Mouse (Mus musculus) forebrain, embryonic 12.5 days (tissue): ENCODE measurements around the gene Ankrd54. TPM values are rescaled to one million over a fixed set of nuclear protein-coding genes. Genes with fewer than 3 reads are reported as not detected.

Experiments used
- ATAC-seq: fragments of 200-750 bp; cut with Nextera tagmentation; 2 replicates; pipeline ENCODE4 v1.8.0; 2017; ENCODE audit warnings: moderate TSS enrichment; ENCODE audit not compliant: low FRiP score
- H3K27ac ChIP-seq: fragments of 300-500 bp; sonication (generic); 2 replicates; pipeline ENCODE4 v1.5.1; 2016; ENCODE audit warnings: mild to moderate bottlenecking
- H3K27me3 ChIP-seq: fragments of 300-500 bp; sonication (generic); 2 replicates; pipeline ENCODE4 v1.6.1; 2016; ENCODE audit warnings: mild to moderate bottlenecking
- H3K36me3 ChIP-seq: fragments of 300-500 bp; sonication (generic); replicated peaks from 2 replicates; pipeline ENCODE4 v1.6.1; 2016; ENCODE audit warnings: mild to moderate bottlenecking
- H3K4me1 ChIP-seq: fragments of 300-500 bp; sonication (generic); 2 replicates; pipeline ENCODE4 v1.6.1; 2016
- H3K4me2 ChIP-seq: fragments of 300-500 bp; sonication (generic); 2 replicates; pipeline ENCODE4 v1.6.1; 2016; ENCODE audit warnings: mild to moderate bottlenecking, moderate library complexity
- H3K4me3 ChIP-seq: fragments of 300-500 bp; sonication (generic); replicated peaks from 2 replicates; pipeline ENCODE4 v1.5.1; 2016; ENCODE audit warnings: mild to moderate bottlenecking
- H3K9ac ChIP-seq: fragments of 300-500 bp; sonication (generic); 2 replicates; pipeline ENCODE4 v1.6.1; 2016; ENCODE audit warnings: mild to moderate bottlenecking
- H3K9me3 ChIP-seq: fragments of 300-500 bp; sonication (generic); 2 replicates; pipeline ENCODE4 v1.6.1; 2016
- WGBS: fragments of 180-500 bp; shearing (Covaris S2); methylation state at CpG from one replicate; pipeline ENCODE4 v1.1.7; 2016; 5-methylcytosine and 5-hydroxymethylcytosine counted together
- polyA plus RNA-seq: library from polyadenylated mRNA; unstranded; fragments of >200 nt; fragmentation: Nextera tagmentation; extraction: Ambion mirVana; gene quantifications from 2 replicates; pipeline ENCODE4 v1.2.1, GENCODE M21; 2016

Gene Ankrd54
- polyA plus RNA-seq, 1 experiment from 2014 or later: 60.0 TPM

DNA sequence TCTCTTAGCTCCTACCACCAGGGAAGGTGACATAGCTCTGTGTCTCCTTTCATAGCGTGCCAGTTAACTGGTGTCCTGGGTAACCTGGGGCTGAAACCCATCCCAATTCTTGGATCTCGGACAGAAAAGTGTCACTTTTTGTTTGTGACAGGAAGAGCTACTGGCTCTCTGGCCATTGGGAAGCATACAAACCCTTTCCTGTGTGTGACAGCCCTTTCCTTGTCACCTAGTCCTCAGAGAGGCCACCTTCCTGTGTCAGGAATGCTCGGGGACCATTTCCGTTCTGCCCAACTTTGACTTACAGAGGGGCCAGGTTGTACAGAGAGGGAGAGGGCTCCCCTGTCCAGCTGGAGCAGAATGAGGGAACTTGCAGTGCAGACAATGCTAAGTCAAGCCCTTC is 36.8 kb upstream of the Ankrd54 start:
- no peaks in the 10 kb centered on the region for H3K9me3 ChIP-seq
- no peak for ATAC-seq
- no peaks in the 10 kb centered on the region; the same call in 1 of the 2 replicates for H3K27me3 ChIP-seq
- H3K4me2 ChIP-seq: no peak overlapping the region
- no peak overlapping the region for H3K27ac ChIP-seq
- 64% methylated on average over 4 of the region's 4 CpGs for WGBS
- peaks cover 17% of the 10 kb centered on the region for H3K36me3 ChIP-seq
- H3K9ac ChIP-seq: no peak overlapping the region
- H3K4me3 ChIP-seq: no peak overlapping the region
- H3K4me1 ChIP-seq: no peaks in the 10 kb centered on the region

GRCm38 (mm10) chr15:79098868-79099267 is 36.2 kb upstream of the Ankrd54 start:
- H3K36me3 ChIP-seq: peaks cover 23% of the 10 kb centered on the region
- H3K4me2 ChIP-seq: no peak overlapping the region
- no peak for ATAC-seq
- H3K27ac ChIP-seq: no peak overlapping the region
- no peaks in the 10 kb centered on the region for H3K9me3 ChIP-seq
- 55% methylated on average over 7 of the region's 7 CpGs for whole genome bisulfite sequencing
- H3K27me3 ChIP-seq: no peaks in the 10 kb centered on the region; the same call in 1 of the 2 replicates
- no peak overlapping the region for H3K9ac ChIP-seq
- H3K4me1 ChIP-seq: no peaks in the 10 kb centered on the region
- no peak overlapping the region for H3K4me3 ChIP-seq

DNA sequence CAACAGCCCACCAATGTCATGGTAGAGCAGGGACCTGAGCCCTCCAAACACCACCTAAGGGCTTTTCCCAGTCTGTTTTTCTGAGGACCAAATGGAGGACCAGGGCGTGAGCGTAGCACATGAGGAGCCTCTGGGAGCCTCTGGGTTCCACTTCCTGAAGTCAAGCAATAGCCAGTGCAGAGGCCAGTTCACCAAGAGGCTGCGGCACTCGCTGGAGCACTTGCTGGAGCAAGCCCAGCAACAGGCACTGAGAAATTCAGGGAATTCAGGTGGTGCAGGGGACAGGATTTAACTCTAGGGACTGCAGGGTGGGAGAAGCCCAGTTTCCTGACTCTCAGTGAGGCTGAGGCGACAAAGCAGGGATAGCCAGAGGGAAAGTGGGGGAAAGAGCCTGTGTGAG is 35.5 kb upstream of the Ankrd54 start:
- H3K4me3 ChIP-seq: no peak overlapping the region
- 0 out of 2 replicates have a peak overlapping the region, but pooled peaks have one; percentile 9 for H3K27ac ChIP-seq
- H3K36me3 ChIP-seq: peaks cover 29% of the 10 kb centered on the region
- no peaks in the 10 kb centered on the region; the same call in 1 of the 2 replicates for H3K27me3 ChIP-seq
- no peak for ATAC-seq
- H3K4me1 ChIP-seq: no peaks in the 10 kb centered on the region
- WGBS: 67% methylated on average over 5 of the region's 5 CpGs
- no peaks in the 10 kb centered on the region for H3K9me3 ChIP-seq
- no peak overlapping the region for H3K4me2 ChIP-seq
- no peak overlapping the region for H3K9ac ChIP-seq

DNA sequence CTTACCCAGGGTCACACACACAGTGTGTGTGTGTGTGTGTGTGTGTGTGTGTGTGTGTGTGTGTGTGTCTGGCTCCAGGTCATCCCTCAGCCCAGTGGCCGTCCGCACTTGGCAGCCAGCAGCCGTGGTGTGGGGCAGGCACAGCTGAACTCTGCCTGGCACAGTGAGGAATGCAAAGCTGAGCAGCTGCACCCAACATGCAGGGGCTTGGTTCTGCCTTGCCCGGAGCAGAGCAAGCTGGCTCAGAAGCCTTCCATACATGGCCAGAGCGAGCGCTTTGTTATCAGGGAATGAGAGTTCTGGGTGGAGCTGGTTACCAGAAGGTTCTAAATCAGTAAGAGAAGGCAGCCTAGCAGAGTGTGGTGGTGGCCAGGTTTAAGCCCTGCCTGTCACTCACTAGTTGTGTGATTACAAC is 34.9 kb upstream of the Ankrd54 start:
- Histone ChIP-seq H3K9ac (no peak overlapping the region), H3K27me3 (no peaks in the 10 kb centered on the region; the same call in 1 of the 2 replicates), H3K27ac (no peak overlapping the region), H3K4me3 (no peak overlapping the region), H3K4me2 (no peak overlapping the region), H3K9me3 (no peaks in the 10 kb centered on the region), H3K4me1 (no peaks in the 10 kb centered on the region), H3K36me3 (peaks cover 34% of the 10 kb centered on the region)
- no peak for ATAC-seq
- 76% methylated on average over 6 of the region's 6 CpGs for WGBS

DNA sequence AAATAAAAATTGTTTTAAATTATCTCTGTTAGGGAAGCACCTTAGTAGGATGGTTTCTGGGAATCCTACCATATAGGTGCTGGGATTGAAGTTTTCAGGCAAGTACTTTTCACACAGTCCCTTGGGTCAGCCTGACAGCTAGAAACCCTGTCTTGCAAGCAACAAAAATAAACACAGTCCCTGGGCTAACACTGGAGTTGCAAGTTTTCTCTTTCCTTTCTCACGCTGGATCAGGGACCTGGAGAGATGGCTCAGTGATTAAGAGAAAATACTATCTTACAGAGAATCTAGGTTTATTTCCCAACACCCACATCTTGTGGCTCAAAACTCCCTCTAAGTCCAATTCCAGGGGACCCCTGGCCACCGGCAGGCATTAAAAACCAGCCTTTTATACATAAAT is 34.4 kb upstream of the Ankrd54 start:
- no peak overlapping the region for H3K27ac ChIP-seq
- H3K4me2 ChIP-seq: no peak overlapping the region
- no peaks in the 10 kb centered on the region for H3K9me3 ChIP-seq
- no peak overlapping the region for H3K4me3 ChIP-seq
- no peak for ATAC-seq
- peaks cover 39% of the 10 kb centered on the region for H3K36me3 ChIP-seq
- WGBS: 44% methylated on average over 2 of the region's 2 CpGs
- H3K27me3 ChIP-seq: no peaks in the 10 kb centered on the region; the same call in 1 of the 2 replicates
- no peak overlapping the region for H3K9ac ChIP-seq
- no peaks in the 10 kb centered on the region for H3K4me1 ChIP-seq

GRCm38 (mm10) chr15:79096556-79096955 is 33.9 kb upstream of the Ankrd54 start:
- Histone ChIP-seq H3K4me1 (no peaks in the 10 kb centered on the region), H3K36me3 (peaks cover 45% of the 10 kb centered on the region), H3K27me3 (no peaks in the 10 kb centered on the region; the same call in 1 of the 2 replicates), H3K9ac (no peak overlapping the region), H3K9me3 (no peaks in the 10 kb centered on the region), H3K27ac (no peak overlapping the region), H3K4me3 (no peak overlapping the region), H3K4me2 (no peak overlapping the region)
- WGBS: 77% methylated on average over 3 of the region's 3 CpGs
- no peak for ATAC-seq

DNA sequence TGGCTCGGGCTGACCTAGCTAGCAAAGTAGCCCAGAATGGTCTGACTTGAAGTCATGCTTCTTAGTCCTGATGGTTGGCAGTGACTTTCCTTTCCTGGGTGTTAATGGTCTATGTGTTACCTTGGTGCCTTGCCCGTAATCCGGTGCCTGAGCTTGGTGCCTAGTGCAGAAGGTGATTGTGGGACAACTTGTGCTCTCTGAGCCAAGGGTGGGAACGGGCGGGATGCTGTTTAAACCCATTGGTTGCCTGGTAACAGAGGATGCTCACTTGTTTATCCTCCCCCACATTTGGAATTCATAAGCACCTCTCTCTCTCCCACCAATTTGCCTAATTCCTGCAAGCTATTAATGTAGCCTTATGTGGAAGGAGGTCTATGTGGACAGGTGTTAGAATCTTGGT is 32.8 kb upstream of the Ankrd54 start:
- WGBS: 87% methylated on average over 5 of the region's 5 CpGs
- H3K4me1 ChIP-seq: no peaks in the 10 kb centered on the region
- H3K4me3 ChIP-seq: no peak overlapping the region
- no peak overlapping the region for H3K9ac ChIP-seq
- no peak for ATAC-seq
- no peak overlapping the region for H3K4me2 ChIP-seq
- peaks cover 55% of the 10 kb centered on the region for H3K36me3 ChIP-seq
- no peaks in the 10 kb centered on the region for H3K27me3 ChIP-seq
- no peaks in the 10 kb centered on the region for H3K9me3 ChIP-seq
- no peak overlapping the region for H3K27ac ChIP-seq

DNA sequence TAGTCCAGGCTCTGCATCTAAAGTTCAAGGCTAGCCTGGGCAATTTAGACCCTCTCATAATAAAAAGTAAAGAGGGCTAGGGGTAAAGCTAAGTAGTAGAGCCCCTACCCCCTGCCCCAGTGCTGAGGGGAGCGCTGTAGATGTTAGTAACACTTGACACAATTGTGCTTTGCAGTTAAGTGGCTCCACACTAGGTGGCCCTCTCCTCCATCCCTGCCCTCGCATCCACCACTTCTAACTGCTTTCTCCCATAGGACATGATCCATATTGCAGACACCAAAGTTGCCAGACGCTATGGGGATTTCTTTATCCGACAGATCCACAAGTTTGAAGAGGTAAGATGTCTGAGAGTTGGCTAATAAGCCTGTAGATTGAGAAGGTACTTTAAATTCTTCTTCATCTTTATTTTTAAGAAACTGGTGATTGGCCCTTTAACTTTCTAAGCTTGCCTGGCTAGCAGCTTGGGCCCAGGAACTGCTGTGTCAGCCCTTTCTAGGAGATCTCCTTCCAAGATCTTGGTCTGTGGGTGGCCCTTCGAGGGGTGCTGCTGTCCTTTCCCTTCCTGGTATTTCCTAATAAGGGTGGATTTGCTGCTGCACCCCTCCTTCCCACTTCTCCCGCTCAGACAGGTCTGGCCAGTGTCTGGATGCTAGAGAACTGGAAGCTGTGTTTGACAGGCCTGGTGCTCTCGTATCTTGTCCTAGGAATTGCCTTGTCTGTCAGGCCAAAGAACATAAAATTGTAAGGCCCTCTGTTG is 30.6 kb upstream of the Ankrd54 start:
- no peak overlapping the region for H3K27ac ChIP-seq
- no peaks in the 10 kb centered on the region for H3K9me3 ChIP-seq
- 82% methylated on average over 7 of the region's 7 CpGs for WGBS
- no peak overlapping the region for H3K4me2 ChIP-seq
- H3K36me3 ChIP-seq: peaks cover 76% of the 10 kb centered on the region
- no peaks in the 10 kb centered on the region for H3K27me3 ChIP-seq
- ATAC-seq: no peak
- no peaks in the 10 kb centered on the region for H3K4me1 ChIP-seq
- no peak overlapping the region for H3K9ac ChIP-seq
- no peak overlapping the region for H3K4me3 ChIP-seq

DNA sequence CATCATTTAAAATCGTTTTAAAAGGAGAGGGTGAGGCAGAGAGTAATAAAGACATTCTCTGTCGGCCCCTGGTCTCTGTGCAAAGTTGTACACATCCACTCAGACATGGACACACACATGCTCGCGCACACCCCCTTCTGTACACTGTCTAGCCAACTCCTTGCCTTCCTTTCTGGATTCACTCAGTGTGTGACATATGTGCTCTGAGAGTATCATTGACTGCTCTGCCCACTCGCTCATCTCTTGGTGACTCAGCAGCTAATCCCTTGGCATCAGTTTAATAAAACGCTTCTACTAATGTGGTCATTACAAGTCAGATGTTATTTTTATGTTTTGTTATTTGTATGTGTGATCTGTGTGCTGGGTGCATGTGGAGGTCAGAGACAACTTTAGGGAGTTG is 29.6 kb upstream of the Ankrd54 start:
- Histone ChIP-seq H3K27me3 (no peaks in the 10 kb centered on the region), H3K36me3 (peaks cover 83% of the 10 kb centered on the region)
- 95% methylated on average over 6 of the region's 6 CpGs for WGBS

GRCm38 (mm10) chr15:79079567-79079966 is 16.9 kb upstream of the Ankrd54 start:
- Histone ChIP-seq H3K27me3 (no peaks in the 10 kb centered on the region), H3K4me1 (peaks cover 13% of the 10 kb centered on the region), H3K27ac (no peak overlapping the region), H3K36me3 (peaks cover 80% of the 10 kb centered on the region), H3K9ac (no peak overlapping the region), H3K4me3 (no peak overlapping the region), H3K4me2 (no peak overlapping the region), H3K9me3 (no peaks in the 10 kb centered on the region)
- WGBS: 99% methylated on average over 7 of the region's 7 CpGs
- ATAC-seq: no peak

More for the DNA sequence above, 29.6 kb upstream of the Ankrd54 start:
- no peaks in the 10 kb centered on the region for H3K4me1 ChIP-seq
- no peak overlapping the region for H3K9ac ChIP-seq
- H3K4me2 ChIP-seq: no peak overlapping the region
- no peaks in the 10 kb centered on the region for H3K9me3 ChIP-seq
- ATAC-seq: no peak
- H3K4me3 ChIP-seq: no peak overlapping the region
- no peak overlapping the region for H3K27ac ChIP-seq

DNA sequence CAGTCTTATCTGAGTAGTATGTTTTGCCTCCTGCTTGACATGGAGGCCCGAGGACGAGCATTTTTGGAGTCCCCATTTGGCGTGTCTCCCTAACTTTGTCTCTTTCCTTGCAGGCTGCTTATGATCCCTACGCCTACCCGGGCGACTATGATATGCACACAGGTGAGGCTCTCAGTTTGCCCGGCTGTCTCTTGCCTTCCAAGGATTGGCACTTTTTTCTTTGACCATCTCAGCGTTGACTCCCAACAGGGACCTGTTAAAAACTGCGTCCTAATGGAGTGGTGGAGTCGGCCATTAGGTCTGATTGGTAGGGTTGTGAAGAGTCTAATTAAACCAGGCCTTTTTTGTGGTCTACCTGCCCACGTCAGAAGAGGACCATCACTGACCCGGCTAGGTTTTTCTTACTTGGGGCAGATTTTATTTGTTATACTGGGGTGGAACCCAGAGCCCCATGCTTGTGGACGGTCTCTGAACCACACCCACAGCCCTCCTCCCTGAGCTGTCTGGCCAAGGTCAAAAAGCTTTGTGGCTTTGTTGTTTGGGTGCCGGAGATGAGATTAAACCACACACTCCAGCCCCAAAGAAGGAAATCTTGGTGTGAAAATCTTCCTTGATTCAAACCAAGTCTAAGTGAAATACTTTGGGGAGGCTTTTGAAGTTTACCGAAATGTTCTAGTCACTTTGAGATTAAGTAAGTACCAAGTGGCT is 13.1 kb upstream of the Ankrd54 start:
- peak overlapping the region; percentile 90 for H3K4me3 ChIP-seq
- H3K36me3 ChIP-seq: peaks cover 42% of the 10 kb centered on the region
- peak overlapping the region; percentile 82 for H3K9ac ChIP-seq
- H3K9me3 ChIP-seq: no peaks in the 10 kb centered on the region
- no peak for ATAC-seq
- 41% methylated on average over 15 of the region's 15 CpGs for WGBS
- H3K4me2 ChIP-seq: peak overlapping the region; percentile 90
- H3K27me3 ChIP-seq: no peaks in the 10 kb centered on the region
- H3K4me1 ChIP-seq: peaks cover 16% of the 10 kb centered on the region
- H3K27ac ChIP-seq: no peak overlapping the region; the same call in 1 of the 2 replicates

DNA sequence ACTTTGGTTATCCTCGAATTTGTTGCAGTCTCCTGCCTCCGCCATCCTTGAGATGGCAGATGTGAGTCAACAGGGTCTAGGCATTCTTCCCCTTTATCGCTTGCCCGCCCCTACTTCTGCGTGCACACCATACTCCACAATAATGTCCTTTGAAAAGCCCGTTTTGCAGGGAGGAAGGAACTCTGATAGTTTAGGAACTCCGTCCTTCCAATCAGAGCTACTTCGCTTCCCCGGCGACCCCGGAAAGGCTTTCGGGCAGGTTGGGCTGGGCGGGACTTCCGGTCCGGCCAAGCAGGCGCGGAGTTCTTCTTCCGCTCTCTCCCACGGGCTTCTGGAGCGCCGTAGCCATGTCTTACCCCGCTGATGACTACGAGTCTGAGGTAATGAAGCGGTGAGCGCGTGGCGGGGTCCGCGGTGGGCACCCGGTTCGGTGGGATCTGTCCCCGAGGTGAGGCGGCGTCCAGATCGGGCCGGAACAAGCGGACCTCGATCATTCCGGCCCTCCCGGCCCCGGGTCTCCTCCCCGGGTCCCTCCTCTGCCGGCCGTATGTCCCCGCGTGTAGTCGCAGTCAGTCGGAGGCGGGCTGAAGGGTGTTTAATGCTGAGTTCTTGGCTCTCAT is 12.3 kb upstream of the Ankrd54 start, which contains the start of gene Eif3l:
Eif3l (plus strand) TSS at position 267 of the 620 bp plus-strand sequence.
- Histone ChIP-seq H3K4me2 (peak within 1 kb of the TSS; percentile 90), H3K4me3 (peak within 1 kb of the TSS; percentile 90), H3K27ac (peak within 1 kb of the TSS; percentile 85), H3K4me1 (peaks cover 16% of the 10 kb centered on the region), H3K36me3 (peaks cover 36% of the 10 kb centered on the region), H3K27me3 (no peaks in the 10 kb centered on the region), H3K9ac (peak within 1 kb of the TSS; percentile 82), H3K9me3 (no peaks in the 10 kb centered on the region)
- peak; percentile 83 for ATAC-seq
- WGBS: under 1% methylated on average over 49 of the region's 49 CpGs
